Mouse (Mus musculus) large intestine, adult 2 months (tissue): Measurements from ENCODE around the gene Mospd3. TPM values are rescaled to one million over a fixed set of nuclear protein-coding genes. Genes with fewer than 3 reads are reported as not detected.
"Not testable (repeated sequence)": the region's sequence is repeated elsewhere in the genome, so short reads cannot be mapped to it uniquely, and the experiment has no call there.

ENCODE experiments used
- DNase-seq: peaks from one replicate; pipeline ENCODE4 v3.0.0-alpha.2; 2012; ENCODE audit warnings: low read depth, low spot score
- WGBS: fragments of 180-500 bp; shearing (Covaris S2); methylation state at CpG from one replicate; pipeline ENCODE4 v1.1.7; 2018; 5-methylcytosine and 5-hydroxymethylcytosine counted together
- polyA plus RNA-seq: library from polyadenylated mRNA; depleted of rRNA; stranded (reverse); fragments of >200 nt; gene quantifications from 2 replicates; pipeline ENCODE4 v1.2.3, GENCODE M21; 2012

Mospd3 gene
- polyA plus RNA-seq, 1 experiment = 69.4 TPM

DNA sequence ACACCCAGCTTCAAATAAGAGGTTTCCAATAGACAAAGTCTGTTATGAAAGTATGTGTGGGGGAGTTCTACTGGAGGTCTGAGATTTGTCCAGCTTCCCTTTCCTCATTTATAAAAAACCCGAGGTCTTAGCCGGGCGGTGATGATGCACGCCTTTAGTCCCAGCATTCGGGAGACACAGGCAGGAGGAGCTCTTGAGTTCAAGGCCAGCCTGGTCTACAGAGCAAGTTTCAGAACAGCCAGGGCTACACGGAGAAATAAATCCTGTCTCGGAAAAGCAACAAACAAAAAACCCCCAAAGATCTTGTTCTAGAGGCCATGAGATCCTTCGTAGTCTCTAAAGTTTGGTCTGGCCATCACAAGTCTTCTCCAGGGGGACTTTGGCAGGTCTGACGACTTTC, 27.1 kb upstream of the Mospd3 start:
- DNase-seq = no peak
- WGBS = under 1% methylated on average over 9 of the region's 9 CpGs

DNA sequence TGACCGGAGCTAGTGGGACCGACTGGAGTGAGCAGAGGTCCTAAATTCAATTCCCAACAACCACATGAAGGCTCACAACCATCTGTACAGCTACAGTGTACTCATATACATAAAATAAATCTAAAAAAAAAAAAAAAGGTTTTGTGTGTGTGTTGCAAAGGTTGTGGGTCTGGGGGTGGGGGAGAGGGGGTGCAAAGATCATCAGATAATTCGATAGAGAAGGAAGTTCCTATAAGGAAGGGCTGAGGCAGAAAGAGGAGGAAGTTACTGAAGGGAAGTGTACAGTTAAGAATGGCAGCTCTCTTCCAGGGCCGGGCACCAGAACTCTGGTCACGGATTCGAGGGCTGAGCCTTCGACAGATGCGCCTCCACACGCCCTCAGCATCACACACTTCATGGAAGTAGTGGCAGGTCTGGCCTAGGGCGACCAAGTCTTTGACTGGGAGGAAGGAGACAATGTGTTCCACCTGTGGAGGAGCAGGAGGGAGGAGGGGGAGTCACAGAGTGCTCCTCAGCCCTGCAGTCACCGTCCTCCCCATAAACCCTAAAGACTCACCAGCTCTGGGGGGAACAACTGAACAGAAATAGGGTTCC, 23.2 kb upstream of the Mospd3 start:
- no peak for DNase-seq
- WGBS = 57% methylated on average over 11 of the region's 11 CpGs

DNA sequence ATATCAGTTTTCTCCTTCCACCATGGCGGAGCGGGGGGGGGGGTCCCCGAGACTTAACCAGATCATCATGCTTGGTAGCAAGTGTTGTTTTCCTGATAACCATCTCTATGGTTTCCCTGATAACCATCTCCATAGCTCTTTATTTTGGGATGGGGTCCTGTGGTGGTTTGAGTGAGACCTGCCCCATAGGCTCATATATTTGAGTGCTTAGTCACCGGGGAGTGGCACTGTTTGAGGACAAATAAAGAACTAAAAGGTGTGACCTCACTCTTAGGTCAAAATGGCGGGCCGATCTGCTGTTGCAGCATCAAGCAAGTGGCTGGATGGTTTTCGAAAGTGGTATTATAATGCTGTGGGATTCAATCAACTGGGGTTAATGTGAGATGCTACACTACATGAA, 14.5 kb upstream of the Mospd3 start:
- DNase-seq = no peak
- 56% methylated on average over 7 of the region's 7 CpGs for WGBS

DNA sequence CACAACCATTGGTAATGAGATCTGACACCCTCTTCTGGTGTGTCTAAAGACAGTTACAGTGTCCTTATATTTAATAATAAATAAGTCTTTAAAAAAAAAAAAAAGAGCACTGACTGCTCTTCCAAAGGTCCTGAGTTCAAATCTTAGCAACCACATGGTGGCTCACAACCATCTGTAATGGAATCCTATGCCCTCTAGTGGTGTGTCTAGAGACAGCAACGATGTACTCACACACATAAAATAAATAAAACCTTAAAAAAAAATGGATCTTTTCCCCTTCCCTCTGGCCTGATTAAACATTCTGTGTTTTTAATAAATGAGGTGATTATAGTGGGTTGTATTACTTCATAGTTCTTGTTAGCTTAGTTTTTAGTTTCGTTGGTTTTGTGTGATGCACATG, 14.1 kb upstream of the Mospd3 start:
- WGBS = 87% methylated on average over 2 of the region's 2 CpGs

DNA sequence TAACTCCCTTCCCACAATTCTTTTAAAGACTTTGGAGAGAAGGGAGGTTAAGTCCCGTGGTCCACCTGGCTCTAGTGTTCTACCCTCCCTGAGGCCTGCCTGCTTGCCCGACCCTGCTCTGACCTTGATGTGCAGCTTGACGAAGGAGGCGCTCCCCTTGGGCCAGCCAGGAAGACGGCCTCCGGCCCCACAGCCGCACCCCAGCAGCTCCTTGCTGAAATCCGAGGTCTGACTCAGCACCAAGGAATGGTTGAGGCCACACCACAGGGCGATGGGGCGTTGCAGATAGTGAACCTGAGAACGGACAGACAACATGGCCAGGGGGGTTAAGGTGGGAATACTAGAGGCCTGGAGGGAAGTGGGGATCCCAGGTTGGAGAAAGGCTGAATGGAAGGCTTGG, 12.7 kb upstream of the Mospd3 start, which contains the start of gene Pcolce:
TSS of gene Pcolce (minus strand) at position 235 of the 400 bp plus-strand sequence.
- no peak for DNase-seq
- WGBS = 23% methylated on average over 11 of the region's 11 CpGs

More for the DNA sequence above, 14.1 kb upstream of the Mospd3 start:
- not testable (repeated sequence) for DNase-seq

DNA sequence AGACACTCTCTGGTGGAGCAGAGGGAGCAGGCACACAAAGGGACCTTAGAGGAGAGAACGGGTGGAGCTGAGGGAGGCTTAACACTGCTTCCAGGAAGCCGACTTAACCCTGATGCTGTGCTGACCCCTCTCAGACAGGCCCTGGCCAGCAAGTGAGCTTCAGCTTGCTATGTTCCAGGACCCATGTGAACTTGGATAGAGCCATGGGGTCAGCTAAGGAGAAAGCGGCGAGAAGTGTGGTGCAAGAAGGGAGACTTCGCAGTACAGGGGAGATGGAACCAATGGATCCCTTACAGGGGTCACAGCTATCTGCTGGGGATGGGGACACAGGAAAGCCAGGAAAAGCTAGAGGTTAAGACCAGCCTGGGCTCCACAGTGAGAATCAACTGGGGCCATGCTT, 12.2 kb upstream of the Mospd3 start:
- WGBS = 77% methylated on average over 5 of the region's 5 CpGs
- no peak for DNase-seq

DNA sequence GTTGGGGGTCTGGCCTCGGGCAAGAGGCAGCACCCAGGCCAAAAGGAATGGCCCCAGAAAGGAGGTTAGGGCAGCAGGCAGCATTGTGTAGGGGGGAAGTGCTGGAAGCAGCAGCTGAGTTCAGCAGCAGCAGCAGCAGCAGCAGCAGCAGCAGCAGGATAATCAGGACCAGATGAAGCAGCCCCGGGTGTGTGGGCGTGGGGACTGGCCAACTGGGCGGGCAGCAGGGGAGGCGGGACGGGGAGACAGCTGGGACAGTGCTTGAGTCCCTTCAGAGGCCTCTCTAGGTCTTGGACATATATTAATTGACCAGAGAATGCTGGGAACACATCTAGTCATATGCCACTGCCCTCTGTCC, 10.4 kb upstream of the Mospd3 start:
- 25% methylated on average over 6 of the region's 6 CpGs for WGBS
- no peak for DNase-seq

DNA sequence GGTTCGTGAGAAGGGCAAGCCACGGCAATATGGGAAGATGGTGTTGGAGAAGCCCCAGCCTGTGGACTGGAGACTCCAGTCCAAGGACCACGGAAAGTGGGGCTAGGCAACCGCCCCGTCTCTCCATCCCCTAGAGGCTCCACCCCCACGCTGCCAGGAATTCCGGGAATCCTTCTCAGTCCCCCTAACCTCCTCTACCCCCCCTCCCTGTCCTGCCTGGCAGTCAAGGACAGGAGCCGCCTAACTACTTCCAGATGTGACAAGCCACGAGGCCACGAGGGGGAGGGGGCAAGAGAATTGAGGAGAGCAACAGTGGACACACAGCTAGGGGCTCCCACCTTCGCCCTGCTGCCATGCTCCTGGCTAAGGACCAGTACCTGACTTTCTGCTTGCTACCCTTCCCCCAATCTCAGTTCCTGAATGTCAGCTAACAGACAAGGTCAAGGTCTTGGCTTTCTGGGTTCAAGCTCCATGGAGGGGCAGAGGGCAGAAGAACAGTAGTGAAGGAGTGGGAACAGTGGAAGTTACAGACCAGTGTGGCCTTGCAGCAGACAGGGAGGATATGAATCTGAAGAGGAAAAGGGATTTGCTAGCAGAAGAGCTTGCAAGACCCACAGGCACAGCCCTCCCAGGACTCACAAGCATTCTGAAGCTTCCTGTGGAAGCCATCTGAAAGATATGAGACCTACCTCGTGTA, 9.8 kb upstream of the Mospd3 start:
- no peak for DNase-seq

DNA sequence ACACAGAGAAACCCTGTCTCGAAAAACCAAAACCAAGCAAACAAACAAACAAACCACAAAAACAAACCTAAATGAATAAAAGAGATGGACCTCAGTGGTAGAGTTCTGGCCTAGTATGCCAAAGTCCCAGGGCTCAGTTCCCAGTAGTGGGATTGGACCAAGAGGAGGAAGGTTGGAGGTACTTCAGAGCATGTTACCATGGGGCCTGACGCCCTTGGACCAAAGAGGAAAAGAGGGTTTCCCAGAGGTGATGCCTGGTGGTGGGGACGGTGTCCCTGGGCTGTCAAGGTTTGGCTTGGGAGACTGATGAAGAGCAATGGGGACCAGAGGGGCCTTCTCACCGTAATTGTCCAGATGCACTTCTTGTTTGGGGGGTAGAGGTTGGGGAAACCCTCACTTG, 9.2 kb upstream of the Mospd3 start:
- 72% methylated on average over 4 of the region's 4 CpGs for WGBS

More for the DNA sequence above, 9.8 kb upstream of the Mospd3 start:
- 41% methylated on average over 12 of the region's 12 CpGs for WGBS

DNA sequence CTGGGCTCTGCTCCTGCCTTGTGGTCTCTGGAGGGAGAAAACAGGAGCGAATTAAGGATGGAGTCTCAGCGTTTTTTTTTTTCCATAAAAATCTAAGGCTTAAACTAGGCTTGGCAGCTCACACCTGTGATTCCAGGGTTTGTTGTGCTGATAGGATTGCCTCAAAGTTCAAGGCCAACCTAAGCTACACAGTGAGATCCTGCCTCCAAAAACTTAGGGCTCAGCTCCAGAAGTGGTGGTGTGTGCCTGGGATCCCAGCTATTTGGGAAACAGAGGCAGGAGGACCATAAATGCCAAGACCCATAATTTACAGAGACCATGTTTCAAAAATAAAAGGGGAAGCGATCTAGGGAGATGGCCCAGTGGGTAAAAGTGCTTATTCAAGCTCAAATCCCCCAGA, 8.4 kb upstream of the Mospd3 start:
- DNase-seq = no peak
- WGBS = 62% methylated on average over 3 of the region's 3 CpGs

More for the DNA sequence above, 9.2 kb upstream of the Mospd3 start:
- no peak for DNase-seq

DNA sequence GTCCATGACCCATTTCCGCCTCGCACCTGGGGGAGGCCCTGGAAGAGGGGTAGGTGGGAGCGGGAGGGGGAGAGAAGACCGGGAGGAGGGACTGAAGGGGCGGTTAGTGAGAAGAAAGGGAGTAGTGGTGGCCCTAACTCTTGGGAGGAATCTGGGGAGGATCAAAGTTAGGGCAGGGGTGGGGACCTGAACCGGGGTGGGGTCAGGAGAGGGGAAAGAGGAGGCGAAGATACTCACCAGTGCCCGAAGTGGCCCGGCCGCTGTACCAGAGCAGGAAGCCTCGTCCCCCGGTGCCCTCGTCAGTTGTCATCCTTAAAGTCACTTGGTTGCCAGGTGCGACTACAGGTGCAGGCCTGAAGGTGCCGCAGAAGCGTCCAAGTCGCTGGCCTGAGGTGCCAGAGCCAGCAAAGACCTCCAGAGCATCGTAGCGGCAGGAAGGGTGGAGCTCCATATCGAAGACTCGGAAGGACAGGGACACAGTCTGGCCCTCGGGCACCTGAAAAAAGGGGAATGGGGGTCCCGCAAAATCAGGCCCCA, 7.9 kb upstream of the Mospd3 start:
- DNase-seq = no peak
- 57% methylated on average over 23 of the region's 23 CpGs for WGBS

DNA sequence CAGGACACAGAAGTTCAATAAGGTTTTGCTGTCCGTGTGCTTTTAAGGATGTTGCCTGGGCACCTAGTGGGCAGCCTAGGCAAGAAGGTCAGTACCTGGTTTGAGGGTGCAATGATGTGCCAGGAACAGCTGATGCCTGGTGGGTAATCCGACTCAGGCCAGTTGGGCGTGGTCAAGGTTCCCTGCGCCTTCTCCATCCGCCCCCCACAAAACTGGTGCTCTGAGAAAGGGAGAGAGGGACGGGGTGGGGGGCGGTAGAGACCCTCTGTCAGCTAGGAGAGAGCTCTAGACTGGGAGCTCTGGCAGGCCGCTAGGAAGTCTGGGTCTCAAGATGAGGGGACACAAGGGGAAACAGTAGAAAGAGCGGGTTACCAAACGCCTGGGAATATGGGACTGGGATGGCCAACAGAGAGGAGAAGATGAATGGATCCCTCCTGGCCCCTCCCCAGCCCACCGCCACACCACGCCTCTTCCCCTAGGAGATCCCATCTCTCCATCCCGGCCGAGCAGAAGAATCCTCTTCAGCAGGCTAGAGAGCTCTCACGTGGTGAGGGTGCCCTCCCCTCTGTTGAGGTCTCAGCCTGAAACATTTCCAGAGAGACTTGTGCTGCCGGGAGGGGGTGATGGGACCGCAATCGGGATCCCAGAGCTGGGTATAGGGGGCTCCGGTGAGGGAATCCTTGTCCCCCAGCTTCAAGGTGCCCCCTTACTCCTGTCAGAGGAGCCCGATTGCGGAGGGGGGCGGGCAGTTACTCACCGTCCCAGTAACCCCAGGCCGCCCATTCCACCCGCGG, 7.2 kb upstream of the Mospd3 start:
- WGBS = 66% methylated on average over 26 of the region's 26 CpGs
- no peak for DNase-seq

DNA sequence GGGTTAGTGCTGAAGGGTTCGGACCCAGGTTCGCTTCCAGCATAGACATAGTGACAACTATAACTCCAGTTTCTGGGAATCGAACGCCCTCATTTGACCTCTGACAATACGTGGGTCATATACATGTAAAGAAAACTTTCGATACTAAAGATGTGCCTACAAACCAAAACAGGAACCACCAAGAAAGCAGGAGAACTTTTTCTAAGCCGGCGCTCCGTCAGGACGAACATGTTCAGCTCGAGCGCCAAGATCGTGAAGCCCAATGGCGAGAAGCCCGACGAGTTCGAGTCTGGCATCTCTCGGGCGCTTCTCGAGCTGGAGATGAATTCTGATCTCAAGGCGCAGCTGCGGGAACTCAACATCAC, 489 bp upstream of the Mospd3 start:
- WGBS = under 1% methylated on average over 22 of the region's 22 CpGs

DNA sequence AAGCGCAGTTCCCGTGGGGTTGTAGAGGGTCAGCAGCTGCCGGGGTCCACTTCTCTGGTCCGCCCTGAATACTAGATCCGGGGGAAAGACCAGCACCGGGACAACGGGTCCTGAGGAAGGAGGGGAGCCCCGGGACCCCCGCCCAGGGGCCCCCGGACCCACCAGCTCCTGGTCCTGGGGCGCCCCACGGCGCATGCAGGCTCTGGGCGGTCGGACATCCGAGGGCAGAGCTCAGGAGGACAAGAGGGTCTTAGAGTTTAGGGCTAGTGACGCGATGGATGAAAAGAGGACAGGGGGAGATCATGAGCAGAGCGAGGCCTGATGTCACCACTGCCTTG, 608 bp downstream of the Mospd3 start:
- 3% methylated on average over 19 of the region's 19 CpGs for WGBS
- no peak for DNase-seq

More for the DNA sequence above, 489 bp upstream of the Mospd3 start:
- no peak for DNase-seq

DNA sequence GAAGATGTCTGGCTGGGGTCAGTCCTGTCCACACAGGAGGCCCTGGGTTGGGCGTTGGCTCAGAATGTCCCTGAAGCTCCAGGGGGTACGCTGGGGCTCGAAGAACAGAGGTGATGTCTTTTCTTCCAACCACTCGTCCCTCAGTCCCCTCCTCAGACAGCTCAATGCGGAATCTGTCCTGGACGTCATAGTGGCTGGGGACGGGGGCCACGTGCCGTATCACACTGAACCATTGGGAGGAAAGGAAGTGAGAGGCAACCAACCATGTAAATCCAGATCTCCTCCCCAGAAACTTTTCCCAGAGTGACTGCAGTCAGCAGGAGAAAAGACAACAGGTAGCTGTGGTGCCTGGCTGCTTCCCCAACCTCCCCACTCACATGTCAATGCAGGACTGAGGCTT, 1.3 kb downstream of the Mospd3 start:
- DNase-seq = no peak
- WGBS = 58% methylated on average over 9 of the region's 9 CpGs

DNA sequence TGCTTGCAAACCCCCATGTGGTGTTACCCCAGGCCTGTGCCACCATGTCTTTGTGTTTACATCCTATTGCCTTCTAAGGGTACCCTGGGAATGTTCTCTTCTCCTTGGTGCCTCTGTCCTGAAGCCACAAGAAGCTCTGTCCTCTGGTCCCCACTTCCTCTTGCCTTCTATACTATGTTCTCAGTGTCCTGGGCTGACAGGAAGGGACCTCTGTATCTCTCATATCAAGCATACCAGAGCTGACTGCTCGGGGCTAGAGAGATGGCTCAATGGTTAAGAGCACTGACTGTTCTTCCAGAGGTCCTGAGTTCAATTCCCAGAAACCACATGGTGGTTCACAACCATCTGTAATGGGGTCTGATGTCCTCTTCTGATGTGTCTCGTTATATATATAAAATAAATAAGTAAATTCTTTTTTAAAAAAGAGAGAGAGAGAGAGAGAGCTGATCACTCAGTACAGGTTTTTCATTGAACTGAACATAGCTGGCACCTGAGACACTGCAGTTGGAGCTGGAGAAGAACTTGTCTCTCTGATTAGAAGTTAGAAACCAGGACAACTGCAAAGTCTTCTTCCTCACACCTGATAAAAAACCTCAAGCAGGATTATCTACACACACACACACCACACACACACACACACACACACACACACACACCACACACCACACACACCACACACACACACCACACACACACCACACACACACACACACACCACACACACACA, 2.6 kb downstream of the Mospd3 start:
- WGBS = 78% methylated on average over 2 of the region's 2 CpGs
- DNase-seq = no peak

DNA sequence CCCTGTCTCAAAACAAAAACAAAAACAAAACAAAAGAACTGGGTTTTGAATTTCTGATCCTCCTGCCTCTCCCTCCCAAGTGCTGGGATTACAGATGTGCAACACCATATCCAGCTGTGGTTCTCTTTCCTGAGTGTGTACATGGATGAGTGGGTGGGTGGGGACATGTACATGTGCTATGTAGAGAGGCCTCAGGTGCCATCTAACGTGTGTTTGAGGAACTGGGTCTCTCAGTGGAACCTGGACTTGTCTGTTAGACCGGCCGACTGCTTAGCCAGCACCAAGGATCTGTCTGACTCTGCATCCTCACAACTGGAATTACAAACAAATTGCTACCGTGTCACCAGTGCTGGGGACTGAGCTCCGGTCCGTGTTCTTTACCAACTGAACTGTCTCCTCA, 3.2 kb downstream of the Mospd3 start:
- no peak for DNase-seq
- 88% methylated on average over 6 of the region's 6 CpGs for WGBS

DNA sequence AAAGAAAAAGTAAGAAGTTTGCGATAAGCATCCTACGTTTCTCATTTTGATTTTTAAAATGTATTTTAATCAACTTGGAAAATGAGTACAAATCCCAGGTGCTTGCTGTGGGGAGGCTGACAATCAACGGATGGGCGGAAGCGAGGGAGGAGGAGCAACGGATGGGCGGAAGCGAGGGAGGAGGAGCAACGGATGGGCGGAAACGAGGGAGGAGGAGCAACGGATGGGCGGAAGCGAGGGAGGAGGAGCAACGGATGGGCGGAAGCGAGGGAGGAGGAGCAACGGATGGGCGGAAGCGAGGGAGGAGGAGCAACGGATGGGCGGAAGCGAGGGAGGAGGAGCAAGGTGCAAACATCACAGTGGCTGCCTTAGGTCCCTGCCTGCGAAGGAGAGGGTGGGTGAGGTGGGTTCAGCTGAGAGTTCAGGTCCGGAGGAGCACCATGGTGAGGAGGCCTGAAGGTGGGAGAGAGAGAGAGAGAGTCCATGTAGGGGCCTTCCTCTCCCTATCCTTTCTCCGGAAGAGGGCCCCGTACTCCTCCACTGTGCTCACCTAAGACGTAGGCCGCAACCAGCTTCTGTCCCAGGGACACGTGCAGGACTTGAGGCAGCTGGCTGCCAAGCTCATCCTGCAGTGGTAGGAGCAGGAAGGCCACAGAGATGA, 4.1 kb downstream of the Mospd3 start:
- DNase-seq = no peak
- WGBS = 47% methylated on average over 30 of the region's 30 CpGs

DNA sequence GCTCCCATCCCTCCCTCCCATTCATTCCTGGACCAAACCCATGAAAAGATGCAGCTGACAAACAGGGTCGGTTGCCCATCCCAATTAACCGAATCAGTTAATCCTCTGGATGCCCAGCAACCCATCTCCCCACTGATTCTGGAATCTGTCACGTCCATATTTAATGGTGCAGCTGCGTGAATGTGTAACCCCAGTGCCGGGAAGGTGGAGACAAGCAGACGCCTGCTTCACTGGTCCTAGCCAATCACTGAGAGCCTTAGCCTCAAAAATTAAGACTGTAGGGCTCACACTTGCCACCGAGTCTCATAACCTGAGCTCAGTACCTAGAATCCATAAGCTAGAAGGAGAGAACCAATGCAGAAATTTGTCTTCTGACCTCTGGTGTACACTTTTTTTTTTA, 4.9 kb downstream of the Mospd3 start:
- WGBS = 72% methylated on average over 7 of the region's 7 CpGs
- DNase-seq = no peak

DNA sequence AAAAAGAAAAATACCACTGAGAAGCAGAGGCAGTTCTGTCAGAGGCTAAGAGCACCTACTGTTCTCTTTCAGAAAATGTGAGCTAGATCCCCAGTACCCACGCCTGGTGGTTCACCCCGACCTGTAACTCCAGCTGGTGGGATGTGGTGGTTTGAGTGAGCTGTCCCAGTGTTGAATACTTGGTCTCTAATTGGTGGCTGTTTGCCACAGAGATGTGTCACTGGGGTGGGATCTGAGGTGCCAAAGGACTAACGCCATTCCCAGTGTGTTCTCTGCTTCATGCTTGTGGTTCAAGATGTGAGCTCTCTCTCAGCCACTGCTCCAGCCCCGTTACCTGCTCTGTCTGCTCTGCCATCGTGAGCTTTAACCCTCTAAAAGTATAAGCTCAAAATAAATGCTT, 10.4 kb downstream of the Mospd3 start:
- no peak for DNase-seq
- WGBS = 75% methylated on average over 5 of the region's 5 CpGs
